Mouse (Mus musculus): ENCODE measurements around the gene Igsf3. TPM values are rescaled to one million over a fixed set of nuclear protein-coding genes. Genes with fewer than 3 reads are reported as not detected.

Gene Igsf3
- polyA plus RNA-seq, 1 experiment from 2014 or later: 24.1 TPM

DNA sequence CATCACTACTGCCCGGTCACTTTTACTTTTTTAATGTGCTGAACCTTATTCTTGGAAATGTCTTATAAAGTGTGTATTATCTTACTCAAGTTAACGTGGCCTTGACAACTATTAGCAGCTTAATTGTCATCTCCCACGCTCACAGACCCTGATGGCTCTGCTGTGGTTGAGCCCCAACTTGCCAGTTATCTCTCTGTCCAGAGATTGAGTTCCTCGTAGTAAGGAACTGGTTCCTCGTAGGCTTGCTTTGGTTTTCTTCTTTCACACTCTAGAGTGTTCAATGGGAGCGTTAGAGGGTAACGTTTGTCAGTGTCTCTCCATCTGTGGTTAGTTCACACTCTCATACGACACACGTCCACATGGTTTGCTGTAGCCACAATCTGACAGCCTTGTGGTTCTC is 92.8 kb downstream of the Igsf3 start:
- Histone ChIP-seq H3K4me2 (no peak overlapping the region), H3K36me3 (ENCODE audit: insufficient read depth) (no peaks in the 10 kb centered on the region), H3K9ac (no peak overlapping the region), H3K27me3 (ENCODE audit: insufficient read depth, low read length) (no peaks in the 10 kb centered on the region), H3K9me3 (ENCODE audit: low read depth, low read length) (no peaks in the 10 kb centered on the region), H3K4me3 (ENCODE audit: low read depth, low read length) (no peak overlapping the region), H3K4me1 (ENCODE audit: insufficient read depth) (peaks cover 5% of the 10 kb centered on the region; the same call in 1 of the 2 replicates), H3K27ac (ENCODE audit: low read depth) (no peak overlapping the region)
- WGBS: 80% methylated on average over 9 of the region's 9 CpGs
- ATAC-seq (ENCODE audit: insufficient read depth) (no peak), DNase-seq (no peak)
- no peak for TF ChIP-seq CTCF (IDR thresholded peaks at IDR 0.05; ENCODE audit: low read depth)

GRCm38 (mm10) chr3:101471881-101472280 is 95.0 kb downstream of the Igsf3 start:
- peak; percentile 18 for DNase-seq
- Histone ChIP-seq H3K27me3 (ENCODE audit: insufficient read depth, low read length) (no peaks in the 10 kb centered on the region), H3K9ac (no peak overlapping the region), H3K9me3 (ENCODE audit: low read depth, low read length) (no peaks in the 10 kb centered on the region), H3K4me3 (ENCODE audit: low read depth, low read length) (no peak overlapping the region), H3K4me2 (no peak overlapping the region), H3K36me3 (ENCODE audit: insufficient read depth) (no peaks in the 10 kb centered on the region), H3K27ac (ENCODE audit: low read depth) (peak overlapping the region; percentile 43; the same call in 1 of the 2 replicates), H3K4me1 (ENCODE audit: insufficient read depth) (peaks cover 5% of the 10 kb centered on the region; the same call in 1 of the 2 replicates)
- 12% methylated on average over 4 of the region's 4 CpGs for WGBS
- TF ChIP-seq CTCF (IDR thresholded peaks at IDR 0.05; ENCODE audit: low read depth): no peak
- ATAC-seq (ENCODE audit: insufficient read depth): no peak

GRCm38 (mm10) chr3:101481951-101482350 is 105.1 kb downstream of the Igsf3 start:
- DNase-seq (no peak), ATAC-seq (ENCODE audit: insufficient read depth) (no peak)
- H3K27ac ChIP-seq (ENCODE audit: low read depth): no peak overlapping the region
- H3K36me3 ChIP-seq (ENCODE audit: insufficient read depth): no peaks in the 10 kb centered on the region
- 91% methylated on average over 6 of the region's 6 CpGs for WGBS
- H3K4me3 ChIP-seq (ENCODE audit: low read depth, low read length): no peak overlapping the region
- no peaks in the 10 kb centered on the region for H3K27me3 ChIP-seq (ENCODE audit: insufficient read depth, low read length)
- no peak overlapping the region for H3K9ac ChIP-seq
- H3K9me3 ChIP-seq (ENCODE audit: low read depth, low read length): no peaks in the 10 kb centered on the region
- H3K4me1 ChIP-seq (ENCODE audit: insufficient read depth): no peaks in the 10 kb centered on the region
- no peak overlapping the region for H3K4me2 ChIP-seq
- no peak for TF ChIP-seq CTCF (IDR thresholded peaks at IDR 0.05; ENCODE audit: low read depth)

- Histone ChIP-seq H3K9me3 (ENCODE audit: low read depth, low read length) (no peaks in the 10 kb centered on the region), H3K4me3 (ENCODE audit: low read depth, low read length) (no peak overlapping the region), H3K27me3 (ENCODE audit: insufficient read depth, low read length) (no peaks in the 10 kb centered on the region), H3K27ac (ENCODE audit: low read depth) (no peak overlapping the region), H3K9ac (no peak overlapping the region), H3K36me3 (ENCODE audit: insufficient read depth) (no peaks in the 10 kb centered on the region), H3K4me2 (no peak overlapping the region), H3K4me1 (ENCODE audit: insufficient read depth) (no peaks in the 10 kb centered on the region)
- TF ChIP-seq CTCF (IDR thresholded peaks at IDR 0.05; ENCODE audit: low read depth): no peak
- ATAC-seq (ENCODE audit: insufficient read depth): 0 out of 2 replicates have a peak, but pooled peaks have one; percentile 52
- DNase-seq: peak; percentile 6
- WGBS: 46% methylated on average over 3 of the region's 3 CpGs
Measured at GRCm38 (mm10) chr3:101483256-101483983, 106.5 kb downstream of the Igsf3 start.

GRCm38 (mm10) chr3:101486054-101486765 is 109.3 kb downstream of the Igsf3 start:
- 31% methylated on average over 4 of the region's 4 CpGs for WGBS
- TF ChIP-seq CTCF (IDR thresholded peaks at IDR 0.05; ENCODE audit: low read depth): no peak; the same call in 1 of the 2 replicates
- H3K4me2 ChIP-seq: no peak overlapping the region
- no peak overlapping the region for H3K27ac ChIP-seq (ENCODE audit: low read depth)
- H3K9ac ChIP-seq: no peak overlapping the region
- H3K4me3 ChIP-seq (ENCODE audit: low read depth, low read length): no peak overlapping the region
- no peaks in the 10 kb centered on the region for H3K27me3 ChIP-seq (ENCODE audit: insufficient read depth, low read length)
- ATAC-seq (ENCODE audit: insufficient read depth) (no peak), DNase-seq (peak; percentile 70)
- no peaks in the 10 kb centered on the region for H3K9me3 ChIP-seq (ENCODE audit: low read depth, low read length)
- H3K36me3 ChIP-seq (ENCODE audit: insufficient read depth): no peaks in the 10 kb centered on the region
- H3K4me1 ChIP-seq (ENCODE audit: insufficient read depth): no peaks in the 10 kb centered on the region

DNA sequence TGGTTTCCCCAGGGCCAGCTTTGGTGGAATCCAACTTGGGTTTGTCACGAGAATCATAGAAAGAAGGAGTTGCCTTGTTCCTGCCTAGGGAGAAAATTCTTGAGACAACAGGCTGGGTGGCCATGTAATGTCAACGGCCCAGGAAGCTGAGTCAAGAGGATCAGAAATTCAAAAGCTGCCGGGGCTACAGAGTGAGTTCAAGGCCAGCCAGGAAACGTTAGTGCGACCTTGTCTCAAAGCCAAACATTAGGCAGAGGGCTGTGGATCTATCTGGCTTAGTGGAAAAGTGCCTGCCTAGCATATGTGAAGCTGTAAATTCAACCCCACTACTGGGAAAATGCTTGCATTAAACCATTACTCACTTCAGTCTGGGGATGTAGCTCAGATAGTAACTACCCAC is 110.6 kb downstream of the Igsf3 start:
- Histone ChIP-seq H3K9ac (no peak overlapping the region), H3K27me3 (ENCODE audit: insufficient read depth, low read length) (no peaks in the 10 kb centered on the region), H3K4me3 (ENCODE audit: low read depth, low read length) (no peak overlapping the region), H3K9me3 (ENCODE audit: low read depth, low read length) (no peaks in the 10 kb centered on the region), H3K4me2 (no peak overlapping the region), H3K36me3 (ENCODE audit: insufficient read depth) (no peaks in the 10 kb centered on the region), H3K4me1 (ENCODE audit: insufficient read depth) (no peaks in the 10 kb centered on the region), H3K27ac (ENCODE audit: low read depth) (0 out of 2 replicates have a peak overlapping the region, but pooled peaks have one; percentile 42)
- WGBS: 64% methylated on average over 5 of the region's 5 CpGs
- ATAC-seq (ENCODE audit: insufficient read depth): no peak
- DNase-seq: no peak
- no peak for TF ChIP-seq CTCF (IDR thresholded peaks at IDR 0.05; ENCODE audit: low read depth)

DNA sequence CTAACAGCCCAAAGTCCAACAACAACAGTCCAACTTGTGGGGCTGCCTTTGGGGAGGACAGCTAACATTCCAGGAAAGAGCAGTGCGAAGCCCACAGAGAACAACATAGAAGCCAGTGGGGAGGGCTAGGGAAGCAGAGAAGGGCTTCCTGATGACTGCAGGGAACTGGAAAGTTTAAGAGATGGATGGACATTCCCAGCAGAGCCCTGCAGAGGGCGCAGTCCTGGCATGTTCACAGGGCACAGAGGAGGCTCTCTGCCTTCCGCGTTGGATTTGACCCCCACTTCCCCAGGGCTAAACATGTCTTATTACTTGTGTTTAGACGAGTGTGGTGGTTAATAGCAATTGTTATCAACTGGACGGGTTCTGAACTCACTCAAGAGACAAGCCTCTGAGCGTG is 111.3 kb downstream of the Igsf3 start:
- Histone ChIP-seq H3K36me3 (ENCODE audit: insufficient read depth) (no peaks in the 10 kb centered on the region), H3K4me1 (ENCODE audit: insufficient read depth) (no peaks in the 10 kb centered on the region), H3K4me2 (no peak overlapping the region), H3K4me3 (ENCODE audit: low read depth, low read length) (no peak overlapping the region), H3K9ac (no peak overlapping the region), H3K9me3 (ENCODE audit: low read depth, low read length) (no peaks in the 10 kb centered on the region), H3K27me3 (ENCODE audit: insufficient read depth, low read length) (no peaks in the 10 kb centered on the region), H3K27ac (ENCODE audit: low read depth) (no peak overlapping the region)
- peak; percentile 25; the same call in 1 of the 2 replicates for TF ChIP-seq CTCF (IDR thresholded peaks at IDR 0.05; ENCODE audit: low read depth)
- DNase-seq: no peak
- ATAC-seq (ENCODE audit: insufficient read depth): no peak
- WGBS: 74% methylated on average over 7 of the region's 7 CpGs
